Comparison of ENCODE assay signal across 8 mouse cellular contexts in the genomic region with DNA sequence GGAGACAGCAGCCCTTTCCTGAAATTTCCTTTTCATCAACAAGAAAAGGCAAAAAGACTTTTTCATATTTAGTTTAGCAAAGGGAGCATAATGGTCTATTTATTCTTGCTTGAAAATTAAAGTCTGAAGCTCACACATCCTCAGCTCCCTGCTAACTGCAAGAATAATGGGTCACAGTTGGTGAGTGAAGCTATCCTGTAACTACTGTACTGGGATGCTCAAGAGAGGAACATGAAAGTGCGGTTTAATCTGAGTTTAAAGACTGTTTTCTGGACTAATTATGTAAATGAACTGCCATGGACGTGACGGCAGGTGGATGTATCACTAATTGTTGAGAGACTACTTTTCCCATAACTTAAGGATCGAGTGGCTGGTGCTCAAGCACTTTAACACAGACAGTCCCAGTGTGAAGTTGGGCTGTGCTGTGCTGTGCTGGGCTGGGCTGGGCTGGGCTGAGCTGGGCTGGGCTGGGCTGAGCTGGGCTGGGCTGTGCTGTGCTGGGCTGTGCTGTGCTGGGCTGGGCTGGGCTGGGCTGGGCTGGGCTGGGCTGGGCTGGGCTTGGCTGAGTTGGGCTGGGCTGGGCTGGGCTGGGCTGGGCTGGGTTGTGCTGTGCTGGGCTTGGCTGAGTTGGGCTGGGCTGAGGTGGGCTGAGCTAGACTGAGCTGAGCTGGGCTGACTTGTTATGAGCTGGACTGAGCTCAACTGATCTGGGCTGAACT.
DNase-seq lines count a peak whose midpoint lies in the region; ATAC-seq and TF ChIP-seq lines count a peak whose summit lies in the region.

No protein-coding gene starts in this region.

- no peak overlapping the region for H3K9ac ChIP-seq in kidney, embryonic 16.5 days (replicated peaks; ENCODE audit: low read length)
- H3K9ac ChIP-seq in limb, embryonic 12.5 days (replicated peaks) = no peak overlapping the region
- no peak overlapping the region for H3K9ac ChIP-seq in neural tube, embryonic 14.5 days (replicated peaks; ENCODE audit: low read depth, low read length)

- no peaks in the 10 kb centered on the region for H3K9me3 ChIP-seq in kidney, embryonic 16.5 days (ENCODE audit: low read length)
- no peaks in the 10 kb centered on the region for H3K9me3 ChIP-seq in limb, embryonic 12.5 days
- H3K9me3 ChIP-seq in neural tube, embryonic 14.5 days (ENCODE audit: control insufficient read depth, low read length) = no peaks in the 10 kb centered on the region

- TF ChIP-seq POLR2A in kidney, adult 2 months (IDR thresholded peaks at IDR 0.05; ENCODE audit: low read depth, low read length) = no peak

- DNase-seq in kidney, adult 2 months = no peak
- DNase-seq in cerebellum, postnatal 14 days = no peak
- DNase-seq in natural killer cell, adult 2 months (ENCODE audit: low spot score in 2 of 2) = no peak
- DNase-seq in testis, postnatal 14 days (ENCODE audit: low spot score) = no peak

- ATAC-seq in kidney, embryonic 16.5 days (ENCODE audit: low FRiP score, low TSS enrichment) = peak; percentile 97
- ATAC-seq in erythroid progenitor cell, adult 5-6 weeks (replicated peaks; ENCODE audit: low FRiP score, poor library complexity, severe bottlenecking) = 0 out of 2 replicates have a peak, but pooled peaks have one; percentile 58
- ATAC-seq in limb, embryonic 12.5 days (ENCODE audit: insufficient number of reproducible peaks, insufficient read depth, low FRiP score, low TSS enrichment, low read depth) = peak; percentile 82
- peak; percentile 65 for ATAC-seq in neural tube, embryonic 14.5 days (ENCODE audit: low read depth)

- H3K4me2 ChIP-seq in kidney, embryonic 16.5 days (replicated peaks; ENCODE audit: low read depth, low read length) = no peak overlapping the region
- no peak overlapping the region for H3K4me2 ChIP-seq in limb, embryonic 12.5 days
- no peak overlapping the region for H3K4me2 ChIP-seq in neural tube, embryonic 14.5 days (ENCODE audit: low read depth, low read length)

- H3K27ac ChIP-seq in kidney, embryonic 16.5 days (ENCODE audit: low read length) = 0 out of 2 replicates have a peak overlapping the region, but pooled peaks have one; percentile 38
- no peak overlapping the region for H3K27ac ChIP-seq in kidney, adult 2 months (ENCODE audit: insufficient read depth, low read depth, low read length)
- no peak overlapping the region for H3K27ac ChIP-seq in limb, embryonic 12.5 days
- H3K27ac ChIP-seq in neural tube, embryonic 14.5 days (ENCODE audit: low read depth, low read length) = no peak overlapping the region

- H3K27me3 ChIP-seq in kidney, embryonic 16.5 days (ENCODE audit: insufficient read depth, low read length) = no peaks in the 10 kb centered on the region
- H3K27me3 ChIP-seq in kidney, adult 2 months (replicated peaks; ENCODE audit: control insufficient read depth, insufficient read depth, low read length) = no peaks in the 10 kb centered on the region
- H3K27me3 ChIP-seq in limb, embryonic 12.5 days = no peaks in the 10 kb centered on the region
- no peaks in the 10 kb centered on the region for H3K27me3 ChIP-seq in neural tube, embryonic 14.5 days (ENCODE audit: control insufficient read depth, insufficient read depth, low read length)

- TF ChIP-seq CTCF in kidney, adult 2 months (conservative IDR thresholded peaks at IDR 0.05; ENCODE audit: insufficient read depth, insufficient read length, low read depth, low read length) = no peak

- WGBS in kidney, embryonic 16.5 days = 46% methylated on average over 4 of the region's 4 CpGs
- 54% methylated on average over 4 of the region's 4 CpGs for WGBS in kidney, adult 2 months
- 36% methylated on average over 4 of the region's 4 CpGs for WGBS in limb, embryonic 12.5 days
- WGBS in neural tube, embryonic 14.5 days = 34% methylated on average over 4 of the region's 4 CpGs

- 0 out of 2 replicates have a peak, but pooled peaks cover 4% of the 10 kb centered on the region for H3K36me3 ChIP-seq in kidney, embryonic 16.5 days (ENCODE audit: insufficient read depth, low read length)
- H3K36me3 ChIP-seq in kidney, adult 2 months (ENCODE audit: control insufficient read depth, insufficient read depth, low read length) = no peaks in the 10 kb centered on the region
- no peaks in the 10 kb centered on the region for H3K36me3 ChIP-seq in limb, embryonic 12.5 days
- no peaks in the 10 kb centered on the region for H3K36me3 ChIP-seq in neural tube, embryonic 14.5 days (ENCODE audit: control insufficient read depth, insufficient read depth, low read length)

- no peak overlapping the region for H3K4me3 ChIP-seq in kidney, embryonic 16.5 days (ENCODE audit: low read length)
- H3K4me3 ChIP-seq in kidney, adult 2 months (ENCODE audit: insufficient read depth, low read depth, low read length) = no peak overlapping the region
- H3K4me3 ChIP-seq in limb, embryonic 12.5 days (replicated peaks) = no peak overlapping the region
- no peak overlapping the region for H3K4me3 ChIP-seq in neural tube, embryonic 14.5 days (ENCODE audit: low read depth, low read length)

- peaks cover 11% of the 10 kb centered on the region; the same call in 1 of the 2 replicates for H3K4me1 ChIP-seq in kidney, embryonic 16.5 days (ENCODE audit: insufficient read depth, low read length)
- 0 out of 2 replicates have a peak, but pooled peaks cover 4% of the 10 kb centered on the region for H3K4me1 ChIP-seq in kidney, adult 2 months (ENCODE audit: control insufficient read depth, insufficient read depth, low read length)
- 0 out of 2 replicates have a peak, but pooled peaks cover 5% of the 10 kb centered on the region for H3K4me1 ChIP-seq in limb, embryonic 12.5 days (replicated peaks)
- no peaks in the 10 kb centered on the region for H3K4me1 ChIP-seq in neural tube, embryonic 14.5 days (ENCODE audit: control insufficient read depth, insufficient read depth, low read length)
